22 mouse cellular contexts compared by ENCODE assay signal in genomic region chr13:102689201-102690090, GRCm38 (mm10). TPM values are rescaled to one million over a fixed set of nuclear protein-coding genes. Genes with fewer than 3 reads are reported as not detected.
DNase-seq lines count a peak whose midpoint lies in the region; ATAC-seq and TF ChIP-seq lines count a peak whose summit lies in the region.
"Had no signal": no experiment of that assay in that cellular context is flagged by ENCODE, and none has a peak within 500 bp of the region (broad histone marks: within the 10 kb centered on the region; RNA-seq: fewer than 3 reads in every experiment).

No protein-coding gene starts in this region.

- TF ChIP-seq CTCF in liver, adult 2 months (IDR thresholded peaks at IDR 0.05; ENCODE audit: low read depth, low read length): no peak
- TF ChIP-seq CTCF in cerebellum, adult 2 months (IDR thresholded peaks at IDR 0.05; ENCODE audit: borderline replicate concordance, insufficient read depth, low read depth, low read length): no peak

- H3K9ac ChIP-seq in liver, adult 2 months (ENCODE audit: low read depth, low read length): no peak overlapping the region
- H3K9ac ChIP-seq: forebrain, embryonic 12.5 days; hindbrain, embryonic 15.5 days; intestine, embryonic 15.5 days; kidney, embryonic 15.5 days; limb, embryonic 12.5 days; midbrain, embryonic 12.5 days; neural tube, embryonic 12.5 days had no signal

- H3K36me3 ChIP-seq in liver, adult 2 months (ENCODE audit: control insufficient read depth, insufficient read depth, low read length): no peaks in the 10 kb centered on the region
- H3K36me3 ChIP-seq: embryonic facial prominence, embryonic 10.5 days; forebrain, embryonic 12.5 days; hindbrain, embryonic 15.5 days; intestine, embryonic 15.5 days; kidney, embryonic 15.5 days; limb, embryonic 12.5 days; midbrain, embryonic 12.5 days; neural tube, embryonic 12.5 days had no signal

- TF ChIP-seq POLR2A in liver, adult 2 months (IDR thresholded peaks at IDR 0.05; ENCODE audit: extremely low read depth, insufficient read depth, low read length): no peak
- TF ChIP-seq POLR2A in cerebellum, adult 2 months (IDR thresholded peaks at IDR 0.05; ENCODE audit: borderline replicate concordance, insufficient read depth, low read length): no peak

- DNase-seq in liver, adult 2 months (ENCODE audit: extremely low read depth, low read depth, low spot score): peak; percentile 27
- DNase-seq in liver (no peak), A20 (ENCODE audit: low read depth, low spot score) (peak; percentile 90)
- DNase-seq in cerebellum, adult 2 months: no peak
- DNase-seq in cerebellum, postnatal 25 days: no peak
- DNase-seq: adrenal gland, adult 2 months; cerebellum, adult 11-12 months; heart, adult 2 months; heart, postnatal 36 days; lung, adult 2 months; lung, postnatal 36 days; thymus, postnatal 14 days had no signal

- peak overlapping the region; percentile 65 for H3K27ac ChIP-seq in liver, adult 2 months (replicated peaks; ENCODE audit: insufficient read depth, low read depth, low read length)
- H3K27ac ChIP-seq in brown adipose tissue, adult 24 weeks (replicated peaks; ENCODE audit: low read depth, low read length): peak overlapping the region; percentile 30
- no peak overlapping the region for H3K27ac ChIP-seq in cerebellum, adult 2 months (ENCODE audit: insufficient read depth, low read length)
- H3K27ac ChIP-seq: embryonic facial prominence, embryonic 10.5 days; forebrain, embryonic 12.5 days; heart, adult 2 months; hindbrain, embryonic 15.5 days; intestine, embryonic 15.5 days; kidney, embryonic 15.5 days; limb, embryonic 12.5 days; midbrain, embryonic 12.5 days; neural tube, embryonic 12.5 days had no signal

- ATAC-seq in monocyte, adult 5-6 weeks (replicated peaks; ENCODE audit: insufficient number of reproducible peaks, low FRiP score, low TSS enrichment, poor library complexity, severe bottlenecking): peak; percentile 61
- ATAC-seq: intestine, embryonic 15.5 days had no signal

- WGBS in liver, adult 2 months: 81% methylated on average over 6 of the region's 6 CpGs
- WGBS in cerebellum, adult 2 months: 90% methylated on average over 6 of the region's 6 CpGs

- no peaks in the 10 kb centered on the region for H3K79me2 ChIP-seq in liver, adult 2 months (ENCODE audit: control insufficient read depth, insufficient read depth, low read length)

- no peak overlapping the region for H3K4me3 ChIP-seq in liver, adult 2 months (ENCODE audit: insufficient read depth, low read depth, low read length)
- H3K4me3 ChIP-seq in brown adipose tissue, adult 24 weeks (ENCODE audit: insufficient read depth, low read depth, low read length): no peak overlapping the region
- no peak overlapping the region for H3K4me3 ChIP-seq in cerebellum, adult 2 months (replicated peaks; ENCODE audit: insufficient read depth, low read depth, low read length)
- H3K4me3 ChIP-seq: embryonic facial prominence, embryonic 10.5 days; forebrain, embryonic 12.5 days; heart, adult 2 months; hindbrain, embryonic 15.5 days; intestine, embryonic 15.5 days; kidney, embryonic 15.5 days; limb, embryonic 12.5 days; midbrain, embryonic 12.5 days; neural tube, embryonic 12.5 days had no signal

- no peaks in the 10 kb centered on the region for H3K27me3 ChIP-seq in liver, adult 2 months (ENCODE audit: control insufficient read depth, insufficient read depth, low read length)
- H3K27me3 ChIP-seq in cerebellum, adult 2 months (ENCODE audit: control insufficient read depth, insufficient read depth, low read length): no peaks in the 10 kb centered on the region
- H3K27me3 ChIP-seq: forebrain, embryonic 12.5 days; hindbrain, embryonic 15.5 days; intestine, embryonic 15.5 days; kidney, embryonic 15.5 days; limb, embryonic 12.5 days; midbrain, embryonic 12.5 days; neural tube, embryonic 12.5 days had no signal

- H3K4me1 ChIP-seq in liver, adult 2 months (ENCODE audit: control insufficient read depth, insufficient read depth, low read length): peaks cover 6% of the 10 kb centered on the region; the same call in 1 of the 2 replicates
- peaks cover 6% of the 10 kb centered on the region; the same call in 1 of the 2 replicates for H3K4me1 ChIP-seq in brown adipose tissue, adult 24 weeks (ENCODE audit: control insufficient read depth, insufficient read depth, insufficient read length, low read length)
- no peaks in the 10 kb centered on the region for H3K4me1 ChIP-seq in cerebellum, adult 2 months (ENCODE audit: control insufficient read depth, insufficient read depth, low read length)
- H3K4me1 ChIP-seq: intestine, embryonic 15.5 days; limb, embryonic 12.5 days; neural tube, embryonic 12.5 days had no signal

RNA-seq across cellular contexts. Expression of gene Cd180, which starts 3.9 kb away (rescaled TPM):
- 1.6 and 2.6 TPM in 2 replicates for total RNA-seq in liver, adult 2 months (2014; rRNA removed)
- 1.1 and 2.1 TPM in 2 replicates for polyA plus RNA-seq in liver, adult 2 months (2012; rRNA removed)
- polyA plus RNA-seq in brown adipose tissue, adult 24 weeks (2012; ENCODE audit: insufficient read depth, insufficient read length, missing spikeins): 1.0 and 1.7 TPM in 2 replicates
- total RNA-seq in monocyte, adult 5-6 weeks (2017): 60.8 to 97.0 TPM (median 66.2 TPM) in 3 replicates
- 0.60 and 0.65 TPM in 2 replicates for polyA plus RNA-seq in cerebellum, adult 2 months (2012; rRNA removed)

Comparison
In these comparisons a context has a peak if more than half of its experiments do, and no peak if none do; other contexts are left out.
1. DNase-seq: peak in liver, adult 2 months (single experiment) and A20 (single experiment); none in liver (single experiment), cerebellum, adult 2 months (0 of 2) and cerebellum, postnatal 25 days (0 of 2).